Mouse (Mus musculus): ENCODE results near the gene Notch1.

Gene Notch1

DNA sequence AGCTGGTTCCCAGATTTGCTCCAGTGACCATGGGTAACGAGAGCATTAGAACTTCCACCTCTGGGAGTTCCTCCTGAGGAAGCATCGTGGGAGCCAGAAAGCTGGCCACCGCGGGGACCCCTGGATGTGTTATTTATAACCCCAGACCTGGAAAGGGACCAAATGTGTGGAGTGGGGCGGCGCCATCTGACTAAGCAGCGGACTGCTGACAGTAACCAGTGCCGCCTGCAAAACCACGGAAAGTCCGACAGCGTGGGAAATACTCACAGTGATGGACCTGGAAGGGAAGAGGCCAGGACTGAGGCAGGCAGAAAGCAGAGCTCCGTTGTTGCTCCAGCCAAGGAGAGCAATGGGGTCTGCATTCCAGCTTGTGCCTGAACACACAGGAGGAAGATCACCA is at the start of gene Notch1:
Gene Notch1 (minus strand): TSS at position 389 of the 400 bp plus-strand sequence.
- no peak for DNase-seq (ENCODE audit: low read depth)

GRCm38 (mm10) chr2:26566221-26566620 is 49.8 kb upstream of the Notch1 start:
- DNase-seq (ENCODE audit: low read depth), result peak; percentile 81

- DNase-seq (ENCODE audit: low read depth), result peak; percentile 60
These were observed 45.0 kb upstream of the Notch1 start for GRCm38 (mm10) chr2:26561351-26562016.

GRCm38 (mm10) chr2:26560506-26560905 is 44.0 kb upstream of the Notch1 start:
- DNase-seq (ENCODE audit: low read depth), result no peak

DNA sequence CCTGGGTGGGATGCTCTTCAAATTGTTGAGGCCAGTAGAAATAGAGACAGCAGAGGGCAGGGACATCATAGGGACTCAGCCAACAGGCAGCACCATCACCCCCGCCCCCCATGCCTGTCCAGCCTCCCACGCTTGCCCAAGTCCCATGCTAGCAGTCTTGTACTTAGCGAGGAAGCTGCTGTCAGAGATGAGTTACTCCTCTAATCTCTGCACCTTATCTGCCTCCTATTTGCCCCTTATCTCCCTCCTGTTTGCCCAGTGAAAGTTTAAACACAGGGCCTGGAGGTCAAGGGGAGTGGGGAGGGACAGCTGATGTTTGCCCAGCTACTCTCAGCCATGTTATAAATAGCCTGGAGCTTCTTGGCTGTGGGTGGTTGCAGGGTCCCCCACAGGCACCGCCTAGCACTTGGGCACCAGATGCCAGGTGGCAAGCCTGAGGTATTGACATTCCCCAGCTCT is 40.1 kb upstream of the Notch1 start:
- DNase-seq (ENCODE audit: low read depth), result no peak

- no peak for DNase-seq (ENCODE audit: low read depth)
These were observed 38.6 kb upstream of the Notch1 start for GRCm38 (mm10) chr2:26555076-26555475.

GRCm38 (mm10) chr2:26553904-26554303 is 37.4 kb upstream of the Notch1 start:
- no peak for DNase-seq (ENCODE audit: low read depth)

DNA sequence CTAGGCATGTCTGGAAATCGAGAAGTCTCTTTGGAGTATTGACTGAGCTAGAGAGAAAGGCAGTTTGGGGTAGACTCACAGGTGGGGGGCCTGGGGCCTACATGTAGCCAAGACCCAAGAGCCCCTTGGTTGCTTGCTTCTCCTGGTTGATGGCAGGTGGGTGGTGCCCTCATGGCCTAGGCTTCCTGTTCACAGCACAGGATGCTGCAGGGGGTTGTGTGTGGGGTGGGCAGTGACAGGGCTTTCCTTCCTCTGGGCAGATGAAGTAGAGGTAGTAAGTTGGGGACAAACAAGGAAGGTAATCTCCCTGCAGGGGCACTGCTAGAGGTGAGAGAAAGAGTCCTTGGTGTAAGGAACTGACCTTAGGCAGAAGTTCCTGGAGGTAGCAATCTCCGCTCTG is 35.6 kb upstream of the Notch1 start:
- peak; percentile 54 for DNase-seq (ENCODE audit: low read depth)

GRCm38 (mm10) chr2:26551446-26551845 is 35.0 kb upstream of the Notch1 start:
- DNase-seq (ENCODE audit: low read depth), result peak; percentile 48

DNA sequence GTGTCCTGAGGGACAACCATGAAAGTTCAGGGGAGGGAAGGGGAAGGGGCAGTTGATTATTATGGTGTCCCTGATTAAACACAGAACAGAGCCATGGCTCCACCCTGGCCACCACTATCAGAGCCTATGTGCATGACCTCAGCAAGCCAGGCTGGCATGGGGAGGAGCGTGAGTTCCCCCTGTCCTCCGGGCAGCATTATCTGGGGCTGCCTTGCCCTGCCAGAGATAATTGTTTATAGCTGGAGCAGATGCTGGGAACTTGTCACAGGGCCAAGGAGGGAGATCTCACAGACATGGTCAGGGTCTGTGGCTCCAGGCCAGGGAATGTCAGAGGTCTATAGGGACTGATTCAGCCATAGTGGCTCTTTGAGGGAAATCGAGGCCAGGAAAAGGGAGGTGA is 34.3 kb upstream of the Notch1 start:
- DNase-seq (ENCODE audit: low read depth), result no peak

DNA sequence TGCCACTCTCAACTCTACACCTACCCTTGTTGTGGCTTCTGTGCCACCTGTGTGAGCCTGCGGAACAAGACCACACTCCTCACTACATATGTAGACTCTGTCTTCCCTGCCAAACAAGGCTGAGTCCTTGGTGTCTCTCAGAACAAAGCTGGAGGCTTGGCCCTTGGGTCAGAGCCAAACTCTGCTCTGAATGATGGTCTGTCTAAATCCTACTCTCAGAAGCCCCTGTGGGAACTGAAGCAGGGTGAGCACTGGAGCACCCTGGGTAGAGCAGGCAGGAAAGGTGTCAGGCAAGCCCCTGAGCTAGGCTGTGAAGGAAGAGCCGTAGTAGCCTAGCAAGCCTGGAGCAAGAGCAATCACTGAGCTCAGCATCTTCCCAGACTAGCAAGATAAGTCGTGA is 33.7 kb upstream of the Notch1 start:
- DNase-seq (ENCODE audit: low read depth), result peak; percentile 39

GRCm38 (mm10) chr2:26549801-26550200 is 33.3 kb upstream of the Notch1 start:
- DNase-seq (ENCODE audit: low read depth), result no peak

DNA sequence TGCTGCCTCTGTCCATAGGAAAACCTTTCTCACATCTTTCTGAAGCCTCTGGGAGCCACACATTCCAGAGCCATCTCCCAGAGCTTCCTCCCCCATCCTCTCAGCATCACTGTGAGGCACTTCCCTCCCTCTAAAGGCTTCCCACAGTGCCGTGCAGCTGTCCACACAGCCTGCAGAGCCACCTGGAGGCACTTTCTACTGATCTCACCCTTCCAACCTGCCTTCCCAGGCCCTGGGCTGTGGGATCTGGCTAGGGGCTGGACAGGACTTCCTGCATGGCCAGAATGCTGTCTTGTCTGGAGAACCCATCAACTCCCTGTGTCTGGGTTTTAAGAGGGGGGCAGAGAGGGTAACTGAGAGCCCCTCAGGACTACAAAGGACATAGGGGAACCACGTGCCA is 31.0 kb upstream of the Notch1 start:
- DNase-seq (ENCODE audit: low read depth), result no peak

GRCm38 (mm10) chr2:26544265-26544664 is 27.8 kb upstream of the Notch1 start:
- no peak for DNase-seq (ENCODE audit: low read depth)

DNA sequence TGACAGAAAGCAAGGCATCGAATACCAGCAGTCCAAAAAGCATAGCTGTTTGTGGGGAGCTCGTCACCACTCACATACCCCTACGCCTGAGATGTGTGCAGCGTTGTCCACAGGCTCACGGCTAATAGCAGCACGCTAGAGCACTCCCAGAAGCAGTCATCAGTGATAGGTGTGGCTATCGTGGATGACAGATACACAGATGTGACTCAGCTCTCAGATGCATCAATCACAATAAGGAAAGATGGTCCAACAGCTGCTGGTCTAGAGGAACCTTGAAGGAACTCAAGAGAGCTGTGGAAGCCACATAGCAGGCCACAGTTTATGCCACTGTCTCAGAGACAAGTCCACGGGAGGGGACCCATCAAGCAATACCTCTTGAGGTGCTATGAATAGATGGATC is 27.3 kb upstream of the Notch1 start:
- DNase-seq (ENCODE audit: low read depth), result no peak

DNA sequence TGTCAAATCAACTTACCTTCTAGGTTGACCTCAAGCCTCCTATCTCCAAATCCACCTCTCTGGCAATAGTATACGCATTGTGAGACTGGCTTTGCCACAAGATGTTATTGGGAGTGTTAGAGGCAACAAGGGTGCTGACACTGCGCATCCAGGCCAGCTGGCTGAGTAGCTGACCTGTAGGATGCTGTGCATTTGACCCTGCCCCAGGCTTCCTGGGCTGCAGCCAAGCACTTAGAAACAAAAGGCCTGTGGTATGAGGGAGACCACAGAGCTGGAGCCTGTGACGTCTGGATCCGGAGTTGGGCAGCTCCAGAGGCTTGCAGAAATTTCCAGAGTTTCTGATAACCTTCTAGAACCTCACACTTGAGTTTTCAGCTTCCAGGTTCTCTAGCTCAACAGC is 26.7 kb upstream of the Notch1 start:
- DNase-seq (ENCODE audit: low read depth), result no peak

DNA sequence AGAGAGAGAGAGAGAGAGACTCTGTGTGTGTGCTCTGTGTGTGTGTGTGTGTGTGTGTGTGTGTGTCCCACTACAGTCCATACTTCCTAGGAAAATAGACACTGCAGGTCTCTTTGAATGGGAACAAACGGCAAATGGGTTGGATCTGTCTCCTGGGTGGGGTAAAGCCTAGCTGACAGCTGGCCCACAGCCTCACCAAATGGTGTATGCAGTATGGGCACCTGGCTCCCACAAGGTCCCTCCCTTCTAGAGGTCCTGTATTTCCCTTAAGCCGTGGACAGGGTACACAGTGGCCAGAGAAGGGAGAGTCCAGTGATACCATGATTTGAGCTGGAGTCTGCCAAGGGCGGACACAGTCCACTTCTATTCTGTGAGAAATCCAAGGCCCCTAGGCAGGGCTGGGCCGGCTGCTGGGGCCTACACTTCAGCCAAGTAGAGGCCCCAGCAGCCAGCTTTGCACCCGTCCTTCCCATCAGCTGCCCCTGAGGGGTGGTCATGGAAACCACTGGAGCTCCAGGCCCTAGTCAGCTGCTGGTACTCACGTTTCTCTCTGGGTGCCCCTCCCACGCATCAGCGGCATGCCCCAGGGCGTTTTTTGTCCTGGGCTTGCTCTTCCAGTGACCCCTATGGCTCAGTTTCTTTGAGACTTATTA is 24.9 kb upstream of the Notch1 start:
- DNase-seq (ENCODE audit: low read depth), result no peak

DNA sequence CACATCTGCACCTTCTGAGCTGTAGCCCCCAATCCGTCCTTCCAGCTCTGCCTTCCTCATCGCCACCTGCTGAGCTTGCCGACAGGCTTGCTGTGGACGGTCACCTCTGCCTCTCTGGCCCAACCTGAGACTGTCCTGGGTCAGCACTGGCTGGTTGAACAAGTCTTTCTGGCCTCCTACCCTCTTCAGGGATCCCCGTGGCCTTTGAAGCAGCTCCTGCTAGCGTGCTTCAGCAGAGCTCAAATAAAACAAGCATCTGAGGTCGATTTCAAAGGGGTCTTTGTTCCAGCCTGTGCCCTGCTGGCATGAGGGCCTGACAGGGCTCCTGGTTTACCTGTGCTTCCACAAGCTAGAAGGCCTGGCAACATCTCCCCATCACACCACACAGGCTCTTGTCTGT is 24.3 kb upstream of the Notch1 start:
- DNase-seq (ENCODE audit: low read depth), result no peak

GRCm38 (mm10) chr2:26539516-26539915 is 23.1 kb upstream of the Notch1 start:
- DNase-seq (ENCODE audit: low read depth), result no peak

GRCm38 (mm10) chr2:26535517-26536045 is 19.1 kb upstream of the Notch1 start:
- no peak for DNase-seq (ENCODE audit: low read depth)

DNA sequence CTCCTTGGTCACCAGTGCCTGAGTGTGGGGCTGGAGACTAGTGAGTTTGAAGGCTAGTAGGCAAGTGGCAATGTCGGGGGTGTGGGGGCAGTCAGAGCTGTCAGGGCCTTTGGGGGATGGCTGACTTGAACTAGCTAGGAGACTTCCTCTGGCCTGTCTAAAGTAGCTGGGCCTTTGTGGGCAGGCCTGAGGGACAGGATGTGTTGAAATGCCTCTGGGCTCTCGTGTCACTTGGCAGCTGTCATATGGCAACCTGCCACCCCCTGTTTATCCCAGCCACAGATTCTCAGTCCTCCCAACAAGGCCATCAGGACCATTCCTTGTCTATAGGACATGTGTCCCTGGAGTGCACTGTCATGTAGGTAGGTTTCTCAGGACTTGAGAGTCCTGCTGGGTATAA is 18.2 kb upstream of the Notch1 start:
- DNase-seq (ENCODE audit: low read depth), result no peak

DNA sequence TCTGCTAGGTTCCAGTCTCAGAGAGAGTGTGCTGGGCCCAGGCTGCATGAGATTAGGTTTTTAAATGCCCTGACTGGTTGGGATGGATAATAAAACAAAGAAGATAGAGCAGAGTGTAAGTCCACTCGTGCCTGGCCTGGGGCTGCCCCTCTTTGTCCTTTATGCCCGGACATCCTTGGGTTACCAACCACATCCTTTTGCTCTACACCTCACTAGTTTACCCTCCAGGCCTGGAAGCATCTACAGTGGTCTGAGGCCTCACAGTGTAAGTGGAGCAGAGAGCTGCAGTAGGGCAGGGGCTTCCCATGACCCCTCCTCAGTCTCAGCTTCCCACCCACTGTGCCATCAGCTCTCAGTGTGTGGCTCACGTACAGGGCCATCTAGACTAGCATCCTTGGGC is 17.7 kb upstream of the Notch1 start:
- no peak for DNase-seq (ENCODE audit: low read depth)

GRCm38 (mm10) chr2:26533249-26533648 is 16.8 kb upstream of the Notch1 start:
- DNase-seq (ENCODE audit: low read depth), result no peak

DNA sequence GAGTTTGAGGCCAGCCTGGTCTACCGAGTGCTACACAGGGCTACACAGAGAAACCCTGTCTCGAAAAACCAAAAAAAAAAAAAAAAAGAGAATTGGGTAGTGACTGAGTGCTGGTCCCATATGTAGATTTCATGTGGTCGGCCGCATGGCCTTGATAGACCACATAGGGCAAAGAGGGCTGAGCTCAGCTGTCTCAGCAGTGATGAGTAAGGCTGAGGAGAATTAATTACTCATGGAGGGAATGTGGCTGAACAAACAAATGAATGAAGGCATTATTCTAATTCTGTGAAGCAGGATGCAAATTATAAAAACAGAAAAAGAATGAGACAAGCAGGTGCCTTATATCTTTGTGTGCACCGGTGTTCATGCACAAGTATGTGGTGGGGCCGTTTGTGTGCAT is 15.4 kb upstream of the Notch1 start:
- no peak for DNase-seq (ENCODE audit: low read depth)

All from naive thymus-derived CD4-positive, alpha-beta T cell, adult 2 months (primary cell).